Mouse (Mus musculus) left cerebral cortex, adult 2 months (tissue): ENCODE measurements at regions not wholly inside any gene's neighbourhood (a gene's known extent, or its start where the extent isn't known, plus 50 kb on each side); places are given as distances from the start of the nearest gene placed in this dataset.

ENCODE experiments used
- DNase-seq, 2 experiments: peaks; one replicate each; pipeline ENCODE4 v3.0.0; 2021 to 2022; ENCODE audit warnings: low spot score in 2 of 2, mixed read lengths in 1 of 2; ENCODE audit errors: extremely low spot score in 1 of 2
- H3K27ac ChIP-seq: fragments of 200-600 bp; 2 replicates; pipeline ENCODE4 v1.8.1; 2022
- H3K4me3 ChIP-seq: fragments of 200-600 bp; 2 replicates; pipeline ENCODE4 v1.8.1; 2022
- CTCF ChIP-seq: fragments of 200-600 bp; IDR thresholded peaks from 2 replicates; pipeline ENCODE4 v1.8.1; 2022; ENCODE audit warnings: antibody characterized with exemption, mild to moderate bottlenecking, moderate library complexity
- intact Hi-C: fragments of 180-260 bp; cut with DNase I; formaldehyde crosslinking; loops from one replicate; pipeline ENCODE4 v1.15.1; 2025

DNA sequence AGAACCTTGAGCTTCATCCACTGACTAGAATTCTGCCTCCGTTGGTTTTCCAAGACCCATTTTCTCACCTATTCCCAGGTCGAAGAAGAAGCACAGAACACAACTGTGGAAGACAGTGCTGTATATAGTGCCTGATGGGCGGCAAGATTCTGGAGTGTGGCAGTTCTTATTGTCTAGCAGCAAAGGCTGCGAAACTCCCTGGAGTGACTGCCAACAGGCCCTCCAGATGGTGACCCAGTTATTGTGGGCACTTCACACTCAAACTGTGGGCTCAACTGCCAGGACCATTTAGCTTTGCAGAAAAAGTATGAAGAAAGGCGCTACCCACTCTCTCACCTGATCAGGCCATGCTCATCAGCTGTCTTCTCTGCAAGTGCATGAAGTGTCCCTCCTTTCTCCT lies 653.4 kb downstream of the Ets1 start:
- TF ChIP-seq CTCF, result no peak
- H3K4me3 ChIP-seq, result no peak overlapping the region
- intact Hi-C loops, result no loop called here
- no peak overlapping the region for H3K27ac ChIP-seq
- DNase-seq, result peak in 1 of 2 experiments; percentile 48

DNA sequence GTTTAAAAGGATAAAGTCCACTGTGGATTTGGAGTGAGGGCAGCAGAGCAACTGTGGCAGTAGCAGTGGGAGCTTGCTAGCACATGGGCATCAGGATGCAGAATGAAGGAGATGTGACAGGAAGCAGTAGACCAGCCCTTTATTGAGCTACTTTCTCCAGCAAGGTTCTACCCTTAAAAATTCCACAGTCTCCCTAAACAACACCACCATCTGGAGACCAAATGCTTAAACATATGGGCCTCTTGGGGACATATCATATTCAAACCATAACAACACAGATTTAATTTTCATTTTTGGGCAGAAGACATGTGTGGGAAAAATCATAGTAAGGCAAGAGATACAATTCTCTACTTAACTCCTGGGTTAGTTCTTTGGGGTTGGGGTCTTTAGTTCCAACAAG lies 656.1 kb downstream of the Ets1 start:
- Histone ChIP-seq H3K4me3 (no peak overlapping the region), H3K27ac (no peak overlapping the region)
- intact Hi-C loops, result no loop called here
- no peak for TF ChIP-seq CTCF
- DNase-seq, result peak in 1 of 2 experiments; percentile 13

DNA sequence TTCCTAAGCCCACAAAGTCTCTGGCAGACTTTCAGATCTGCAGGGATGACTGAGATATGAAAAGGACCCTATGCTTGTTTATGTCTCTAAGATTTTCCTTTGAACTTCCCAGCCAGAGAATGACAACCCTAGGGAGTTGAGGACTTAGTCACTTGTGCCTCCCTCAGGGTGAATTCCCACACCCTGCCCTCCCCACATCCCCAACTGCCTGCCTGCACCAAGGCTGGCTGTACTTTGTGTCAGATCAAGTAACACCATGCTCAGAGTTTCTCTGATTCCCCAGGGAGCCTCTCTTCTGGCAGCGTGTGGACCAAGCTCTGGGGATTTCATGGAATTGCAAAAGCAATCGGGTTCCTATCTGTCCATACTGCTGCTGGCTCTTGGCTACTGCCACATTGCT lies 659.9 kb downstream of the Ets1 start:
- intact Hi-C loops, result no loop called here
- TF ChIP-seq CTCF, result no peak
- DNase-seq, result no peak
- H3K27ac ChIP-seq, result no peak overlapping the region
- no peak overlapping the region for H3K4me3 ChIP-seq

DNA sequence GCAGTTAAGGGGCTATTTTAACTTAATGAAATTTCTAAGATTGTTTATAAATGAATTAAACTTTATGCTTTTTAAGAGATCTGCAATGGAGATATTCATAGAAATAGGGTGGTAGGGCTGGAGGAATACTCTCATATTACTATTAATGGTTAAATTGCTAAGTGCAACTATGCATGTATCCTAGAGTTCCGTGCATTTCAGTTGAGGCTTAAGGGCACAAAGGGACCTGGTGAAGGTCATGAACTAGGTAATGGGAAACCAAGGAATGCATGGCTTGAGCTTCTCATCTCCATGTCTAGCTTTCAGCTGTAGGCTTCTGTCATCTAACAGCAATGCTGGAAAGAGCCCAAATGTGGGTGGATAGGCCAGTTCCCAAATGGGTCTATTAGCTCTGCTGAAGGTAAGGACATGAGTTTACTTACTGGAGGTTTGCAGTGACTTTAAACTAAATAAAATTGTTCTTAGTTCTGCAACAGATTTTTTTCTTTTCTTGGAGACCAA lies 683.6 kb downstream of the Ets1 start:
- no peak overlapping the region for H3K27ac ChIP-seq
- no peak for DNase-seq
- TF ChIP-seq CTCF, result no peak
- intact Hi-C loops, result no loop called here
- no peak overlapping the region for H3K4me3 ChIP-seq

DNA sequence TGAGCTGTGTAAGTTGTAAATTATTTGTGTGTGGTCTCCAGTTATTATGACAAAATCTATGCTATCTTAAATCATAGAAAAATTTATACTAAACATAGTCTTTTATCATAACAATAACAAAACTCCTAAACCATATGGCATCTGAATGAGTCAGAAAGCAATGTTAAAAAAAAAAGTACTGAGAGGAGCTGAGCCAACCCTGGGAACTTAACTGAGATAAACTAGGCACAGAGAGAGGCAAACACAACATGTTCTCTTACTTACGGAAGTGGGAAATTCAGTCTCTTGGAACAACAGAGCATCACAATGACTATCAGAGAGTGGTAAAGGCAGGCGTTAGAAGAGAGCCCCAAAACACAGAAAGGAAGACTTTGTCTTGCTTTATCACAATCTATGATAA lies 691.7 kb downstream of the Ets1 start:
- Histone ChIP-seq H3K27ac (no peak overlapping the region), H3K4me3 (no peak overlapping the region)
- no peak for TF ChIP-seq CTCF
- intact Hi-C loops, result loop anchor here (2.0 kb wide), 1 partner anchor 499 kb away; no protein-coding TSS in a partner anchor
- DNase-seq, result no peak

DNA sequence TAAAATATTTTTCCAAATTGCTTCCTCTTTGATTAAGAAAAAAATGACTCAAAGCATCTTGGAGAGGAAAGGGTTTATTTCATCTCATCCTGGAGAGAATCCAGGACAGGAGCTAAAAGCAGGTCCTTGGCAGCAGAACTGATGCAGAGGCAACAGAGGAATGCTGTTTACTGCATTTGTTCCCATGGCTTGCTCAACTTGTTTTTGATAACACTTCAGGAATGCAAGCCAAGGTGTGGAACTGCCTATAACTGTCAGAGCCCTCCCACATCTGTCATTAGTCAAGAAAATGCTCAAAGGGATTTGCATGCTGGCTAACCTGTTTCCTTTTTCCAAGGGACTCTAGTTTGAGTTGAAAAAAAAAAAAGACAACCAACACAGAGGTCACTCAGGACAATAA lies 714.2 kb downstream of the Ets1 start:
- DNase-seq, result no peak
- Histone ChIP-seq H3K27ac (no peak overlapping the region), H3K4me3 (no peak overlapping the region)
- no peak for TF ChIP-seq CTCF
- intact Hi-C loops, result no loop called here

DNA sequence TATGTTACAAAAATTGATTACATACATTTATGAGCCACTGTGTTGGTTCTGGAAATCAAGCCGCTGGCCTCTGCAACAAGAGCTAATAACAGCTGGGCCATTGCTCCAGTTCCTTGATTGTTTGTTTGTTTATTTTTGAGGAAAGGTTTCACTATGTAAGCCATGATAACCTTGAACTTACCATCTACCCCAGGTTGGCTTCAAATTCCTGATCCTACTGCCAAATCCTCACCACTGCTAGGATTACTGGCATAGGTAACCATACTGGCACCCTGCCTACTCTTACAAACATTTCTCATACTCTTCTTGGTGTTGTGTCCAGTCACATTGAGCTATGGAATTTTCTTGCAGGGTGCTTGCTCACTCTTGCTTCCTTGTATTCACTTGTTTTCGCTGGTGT lies 720.6 kb downstream of the Ets1 start:
- no peak overlapping the region for H3K4me3 ChIP-seq
- TF ChIP-seq CTCF, result no peak
- intact Hi-C loops, result no loop called here
- no peak for DNase-seq
- H3K27ac ChIP-seq, result no peak overlapping the region

DNA sequence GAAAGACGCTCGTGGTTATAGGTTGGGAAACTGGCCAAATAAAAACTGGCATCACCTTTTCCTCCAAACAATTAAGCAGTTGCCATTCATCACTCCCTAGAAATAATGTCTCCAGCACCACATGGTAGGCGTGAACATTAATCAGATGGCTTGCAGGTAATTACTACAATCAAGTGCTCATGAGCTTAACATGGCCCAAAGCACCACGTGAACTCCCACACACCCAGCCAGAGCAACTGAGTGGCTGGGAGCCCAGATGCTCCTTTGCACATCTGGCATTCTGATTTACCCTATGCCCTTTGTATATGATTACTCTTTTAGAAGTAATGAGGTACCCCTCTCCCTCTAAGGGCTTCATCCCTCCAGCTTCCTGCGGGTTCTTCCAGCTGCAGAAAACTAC lies 724.9 kb downstream of the Ets1 start:
- no peak for TF ChIP-seq CTCF
- Histone ChIP-seq H3K27ac (no peak overlapping the region), H3K4me3 (no peak overlapping the region)
- intact Hi-C loops, result no loop called here
- DNase-seq, result no peak

DNA sequence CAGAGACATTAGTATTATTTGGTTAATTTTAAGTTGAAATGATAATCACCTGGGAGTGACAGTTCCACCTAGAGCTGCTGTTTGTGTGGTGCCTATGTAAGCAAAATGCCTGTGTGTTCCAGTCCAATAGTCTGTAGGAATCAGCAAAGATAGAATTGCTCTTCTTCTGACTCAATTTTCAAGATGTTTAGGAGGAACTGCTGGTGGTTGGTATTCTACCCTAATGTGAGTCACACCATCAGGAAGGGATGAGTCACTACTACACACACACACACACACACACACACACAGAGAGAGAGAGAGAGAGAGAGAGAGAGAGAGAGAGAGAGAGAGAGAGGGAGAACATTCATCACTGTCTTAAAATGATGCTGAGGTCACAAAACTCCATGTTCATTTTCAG lies 753.1 kb downstream of the Ets1 start:
- H3K27ac ChIP-seq, result no peak overlapping the region
- intact Hi-C loops, result loop anchor here (10.0 kb wide), 1 partner anchor 286 kb away; no protein-coding TSS in a partner anchor
- TF ChIP-seq CTCF, result no peak
- no peak overlapping the region for H3K4me3 ChIP-seq
- DNase-seq, result no peak

DNA sequence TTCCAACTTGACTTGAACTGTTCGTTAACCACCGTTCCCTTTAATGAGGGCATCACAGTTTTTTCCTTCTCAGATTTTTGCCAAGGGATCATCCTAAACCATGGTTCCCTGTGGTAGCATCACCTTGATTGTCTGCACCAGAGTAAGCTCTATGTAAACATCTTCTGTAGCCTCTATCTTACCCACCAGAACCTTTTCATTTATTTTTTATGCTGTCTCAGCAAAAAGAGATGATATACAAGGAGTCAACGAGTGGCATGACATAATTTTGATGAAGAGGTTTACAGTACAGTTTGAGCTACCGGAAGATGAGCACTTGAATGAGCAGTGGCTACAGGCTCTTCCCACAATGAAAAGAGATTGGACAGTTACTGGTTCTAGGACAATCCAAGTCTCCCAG lies 768.7 kb downstream of the Ets1 start:
- intact Hi-C loops, result no loop called here
- no peak for DNase-seq
- TF ChIP-seq CTCF, result no peak

DNA sequence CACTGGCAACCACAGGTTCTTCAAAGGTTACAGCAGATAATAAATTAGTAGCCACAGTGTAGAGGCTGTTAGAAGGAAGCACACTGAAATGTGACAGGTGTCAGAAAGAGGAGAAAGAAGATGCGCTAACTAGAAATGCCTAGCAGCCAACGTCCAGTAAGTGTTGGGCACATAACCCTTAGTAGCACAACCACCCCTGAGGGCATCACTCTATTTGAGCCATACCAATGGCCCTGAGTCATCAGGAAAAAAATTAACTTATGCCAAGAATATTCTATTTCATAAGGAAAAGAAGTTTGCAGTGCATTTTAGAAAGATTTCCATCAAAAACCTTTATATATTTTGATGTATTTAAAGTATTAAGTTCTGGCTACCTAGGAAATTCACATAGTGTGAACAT lies 771.5 kb downstream of the Ets1 start:
- DNase-seq, result no peak
- intact Hi-C loops, result no loop called here
- Histone ChIP-seq H3K27ac (no peak overlapping the region), H3K4me3 (no peak overlapping the region)
- no peak for TF ChIP-seq CTCF

More for the DNA sequence above, 768.7 kb downstream of the Ets1 start:
- no peak overlapping the region for H3K4me3 ChIP-seq
- H3K27ac ChIP-seq, result no peak overlapping the region

DNA sequence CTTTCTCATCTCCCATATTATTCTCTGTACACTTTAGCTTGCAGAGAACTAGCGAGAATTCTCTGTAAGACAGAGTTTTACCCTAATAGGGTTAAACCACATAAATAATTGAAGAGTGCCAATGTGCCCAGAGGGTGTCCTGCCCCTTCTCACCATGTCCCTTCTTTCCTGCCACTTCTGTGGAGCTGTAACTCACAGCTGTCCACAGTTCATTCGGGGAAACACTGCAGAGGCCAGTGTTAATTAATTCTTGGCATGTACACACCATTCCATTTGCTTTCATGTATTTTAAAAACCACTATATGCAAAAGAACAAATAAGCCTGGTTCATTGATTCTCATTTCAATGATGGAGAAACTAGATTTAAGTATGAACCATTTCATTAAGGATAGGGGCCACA lies 787.8 kb downstream of the Ets1 start:
- DNase-seq, result no peak
- intact Hi-C loops, result no loop called here
- H3K4me3 ChIP-seq, result no peak overlapping the region
- TF ChIP-seq CTCF, result no peak
- no peak overlapping the region for H3K27ac ChIP-seq

DNA sequence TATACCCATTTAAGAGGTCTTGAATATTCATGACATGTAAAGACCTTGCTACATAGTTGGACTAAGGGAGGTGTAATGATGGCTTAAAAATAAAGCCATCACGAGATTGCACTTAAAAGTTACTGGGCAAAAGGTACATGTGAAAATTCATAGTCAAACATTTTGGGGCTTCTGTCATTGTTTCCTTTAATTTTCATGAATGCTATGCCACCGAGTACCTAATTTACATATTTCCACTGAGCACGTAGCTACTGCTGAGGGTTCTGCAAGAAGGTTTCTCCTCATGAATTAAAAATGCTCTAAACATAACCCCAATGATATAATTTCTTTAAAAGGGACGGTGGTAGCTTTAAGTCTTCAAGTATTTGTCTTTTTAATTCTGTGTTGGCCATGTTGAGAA lies 800.4 kb downstream of the Ets1 start:
- TF ChIP-seq CTCF, result no peak
- intact Hi-C loops, result no loop called here
- H3K27ac ChIP-seq, result no peak overlapping the region
- no peak for DNase-seq
- no peak overlapping the region for H3K4me3 ChIP-seq

DNA sequence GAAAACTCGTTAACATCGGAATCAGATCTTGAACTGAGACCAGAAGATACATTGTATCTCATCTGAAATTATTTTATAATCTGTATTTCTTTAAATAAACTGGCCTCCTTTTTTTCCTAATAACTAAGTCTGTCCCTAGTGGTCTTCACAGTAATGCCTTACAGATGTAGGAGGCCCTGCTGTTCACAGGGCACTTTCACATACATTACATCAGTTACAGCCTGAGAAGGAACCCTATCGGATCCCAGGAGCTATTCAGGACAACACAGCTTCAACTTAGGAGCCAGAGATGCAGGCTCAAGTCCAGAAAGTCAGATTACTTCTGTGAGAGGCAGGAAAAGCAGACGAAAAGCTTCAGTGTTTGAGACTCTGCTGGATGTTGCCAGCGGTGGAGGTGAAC lies 806.2 kb downstream of the Ets1 start:
- TF ChIP-seq CTCF, result no peak
- intact Hi-C loops, result no loop called here
- no peak overlapping the region for H3K27ac ChIP-seq
- no peak for DNase-seq
- H3K4me3 ChIP-seq, result no peak overlapping the region
